Mouse (Mus musculus) B cell, adult 2 months (primary cell): ENCODE measurements at regions not wholly inside any gene's neighbourhood (a gene's known extent, or its start where the extent isn't known, plus 50 kb on each side); places are given as distances from the start of the nearest gene placed in this dataset.

Experiments
- DNase-seq, 2 experiments: peaks; one replicate each; pipeline ENCODE4 v3.0.0; 2022

DNA sequence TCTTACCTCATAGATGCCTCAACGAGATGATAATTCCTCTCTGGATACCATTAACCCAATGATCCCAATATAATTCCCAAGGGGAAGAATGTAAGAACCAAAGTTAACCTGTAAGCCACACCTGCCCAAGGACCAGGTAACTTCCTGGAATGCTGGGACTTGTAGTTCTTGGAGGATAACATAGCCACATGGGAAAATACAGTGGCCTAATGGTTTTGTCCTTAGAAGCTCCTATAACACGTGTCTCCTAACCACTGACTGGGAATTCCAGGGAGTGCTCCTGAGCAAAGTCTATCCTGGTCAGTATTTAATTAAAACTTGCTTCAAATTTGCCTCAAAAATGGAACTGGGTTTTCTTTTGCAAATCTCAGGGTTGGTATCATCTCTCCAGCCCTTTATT lies 119.9 kb downstream of the Evx1 start:
- no peak for DNase-seq

DNA sequence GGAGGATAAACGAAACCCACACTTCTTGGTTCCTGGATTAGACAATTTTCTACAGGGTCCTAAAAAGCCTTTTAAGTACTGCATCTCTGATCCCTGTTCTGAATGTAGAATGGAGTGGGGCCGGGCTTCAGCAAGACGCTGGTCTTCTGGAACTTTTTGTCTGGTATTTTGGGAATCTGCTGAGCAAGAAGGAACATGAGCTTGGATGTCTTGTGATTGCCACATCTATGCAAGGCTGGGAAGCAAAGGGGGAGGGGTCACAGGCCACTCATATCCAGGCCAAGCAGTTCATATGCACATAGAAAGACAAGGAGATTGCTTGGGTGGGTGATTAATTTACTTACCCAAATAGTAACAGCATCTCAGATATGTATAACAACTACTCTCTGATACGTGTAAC lies 121.5 kb downstream of the Evx1 start:
- no peak for DNase-seq

DNA sequence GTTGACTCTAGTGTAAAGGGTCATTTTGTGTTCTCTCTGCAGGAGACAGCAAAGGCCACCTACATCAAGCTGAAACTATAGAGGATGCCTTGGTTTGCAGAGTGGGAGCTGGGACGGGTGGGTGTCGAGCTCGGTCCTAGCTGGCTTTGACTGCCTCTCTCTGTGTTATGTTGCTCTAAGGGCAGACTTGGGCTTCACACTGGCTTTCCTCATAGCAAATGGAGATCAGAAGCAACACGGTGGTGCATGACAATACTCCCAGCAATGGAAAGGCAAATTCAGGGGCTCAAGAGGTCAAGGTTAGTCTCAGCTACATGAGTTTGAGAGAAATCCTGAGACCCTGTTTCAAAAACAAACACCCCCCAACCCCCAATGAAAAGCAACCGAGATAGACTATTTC lies 122.1 kb downstream of the Evx1 start:
- DNase-seq = no peak

DNA sequence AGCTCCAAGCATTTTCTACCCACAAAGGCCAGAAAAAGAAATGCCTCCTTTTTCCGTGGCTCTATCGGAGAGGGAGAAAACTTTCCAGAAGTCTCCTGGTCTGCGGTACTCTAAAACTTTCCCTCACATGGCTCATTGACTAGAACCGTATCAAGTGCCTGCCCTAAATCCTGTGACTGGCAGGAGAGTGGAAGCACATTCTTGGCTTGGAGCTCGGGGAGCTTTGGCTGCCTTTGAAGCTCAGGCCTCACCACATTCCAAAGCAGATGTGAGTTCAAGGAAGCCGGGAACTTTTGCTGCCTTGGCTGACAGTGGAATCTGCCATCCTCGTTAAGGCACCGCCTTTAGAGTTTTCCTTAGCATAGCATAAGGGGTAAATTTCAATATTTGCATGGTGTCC lies 125.1 kb downstream of the Evx1 start:
- DNase-seq = no peak

DNA sequence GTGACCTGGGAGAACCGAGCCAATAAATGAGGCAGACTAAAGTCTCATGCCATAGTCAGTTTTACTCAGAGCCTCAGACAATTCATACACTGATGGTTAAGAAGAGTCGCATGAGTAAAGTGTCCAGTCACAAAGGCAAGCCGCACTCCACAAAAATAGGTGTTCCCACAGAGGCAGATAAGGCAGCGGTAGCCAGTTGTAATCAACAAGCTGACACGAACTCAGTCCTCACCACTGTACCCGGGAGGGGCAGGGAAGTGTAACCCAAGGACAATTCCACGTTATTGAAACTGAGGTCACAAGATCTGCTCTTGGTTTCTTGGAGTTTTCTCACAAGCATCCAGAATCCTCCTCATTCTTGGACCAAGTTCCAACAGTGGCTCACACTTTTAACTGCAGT lies 125.9 kb downstream of the Evx1 start:
- no peak for DNase-seq

DNA sequence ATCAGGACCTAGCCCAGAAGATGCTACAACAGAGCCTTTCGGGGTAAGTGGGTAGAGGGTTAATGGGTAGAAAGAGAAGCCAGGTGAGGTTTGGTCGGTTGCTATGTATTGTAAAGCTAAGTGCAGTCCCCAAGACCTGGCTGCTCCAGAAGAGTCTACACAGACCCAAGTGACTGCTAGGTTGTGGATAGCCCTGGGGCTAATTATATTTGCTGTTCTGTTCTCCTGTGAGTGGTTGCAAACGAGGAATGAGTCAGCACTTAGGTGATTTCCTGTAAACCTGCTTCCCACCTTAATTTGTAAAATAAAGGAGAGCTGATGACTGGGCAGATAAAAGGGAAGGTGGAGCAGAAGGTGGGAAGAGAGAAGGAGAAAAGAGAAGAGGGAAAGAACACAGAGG lies 126.9 kb downstream of the Evx1 start:
- DNase-seq = no peak

DNA sequence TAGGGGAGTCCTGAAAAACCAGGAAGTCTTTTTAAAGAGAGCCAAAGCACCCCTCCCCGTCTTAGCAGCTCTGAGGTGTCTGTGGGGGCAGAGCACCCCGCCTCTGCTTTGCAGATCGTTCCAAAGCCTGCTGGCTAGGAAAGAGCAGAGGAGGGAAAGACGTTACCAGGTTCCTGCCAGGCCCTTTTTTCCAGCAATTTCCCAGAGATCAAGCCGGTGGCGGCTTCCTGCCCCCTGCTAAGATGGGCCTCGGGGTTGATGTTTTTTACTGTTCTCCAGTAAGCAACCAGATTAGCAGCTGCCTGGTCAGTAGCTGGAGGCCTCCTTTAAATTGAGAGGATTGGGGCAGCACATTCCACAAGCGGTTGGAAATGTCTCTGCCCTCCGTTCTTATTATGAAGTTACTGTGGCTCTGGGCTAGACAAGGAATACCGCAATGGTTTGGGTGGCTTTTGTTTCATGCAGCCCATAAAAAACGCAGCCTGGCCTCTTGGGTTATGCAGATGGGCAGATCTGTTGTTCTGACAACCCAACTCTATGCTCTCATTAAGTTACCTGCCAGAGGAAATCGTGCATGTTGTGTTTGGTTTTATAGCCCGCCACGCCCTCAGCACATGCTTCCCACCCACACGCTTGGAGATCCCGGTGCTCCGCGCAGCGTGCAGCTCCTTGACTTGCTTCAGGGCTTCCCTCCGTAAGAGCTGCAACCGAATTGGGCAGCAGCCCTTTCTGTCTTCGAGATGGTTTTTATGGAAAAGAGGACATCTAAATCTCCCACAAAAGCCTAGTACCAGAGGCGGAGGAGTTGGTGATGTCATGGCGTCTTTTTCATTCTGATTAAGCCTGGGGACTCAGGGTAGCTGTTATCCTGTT lies 130.1 kb downstream of the Evx1 start:
- no peak for DNase-seq

DNA sequence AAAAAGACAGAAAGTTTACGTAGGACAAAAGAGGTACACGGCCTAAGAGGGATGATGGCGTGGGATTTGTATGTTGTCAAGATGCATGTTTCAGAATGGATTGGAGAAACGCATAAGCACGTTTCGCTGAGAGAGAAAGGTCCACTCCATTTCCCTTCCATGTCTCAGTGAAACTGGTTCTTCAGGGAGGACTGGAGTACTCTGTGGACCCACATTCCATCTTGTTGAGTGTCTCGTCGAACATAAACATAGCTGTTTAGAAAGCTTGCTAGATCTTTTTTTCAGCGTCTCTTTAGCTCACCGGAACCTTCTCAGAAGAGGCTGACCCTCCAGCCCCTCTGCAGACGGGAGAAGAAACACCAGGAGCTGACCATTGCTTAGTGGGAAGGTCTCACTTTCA lies 145.5 kb downstream of the Evx1 start:
- no peak for DNase-seq

DNA sequence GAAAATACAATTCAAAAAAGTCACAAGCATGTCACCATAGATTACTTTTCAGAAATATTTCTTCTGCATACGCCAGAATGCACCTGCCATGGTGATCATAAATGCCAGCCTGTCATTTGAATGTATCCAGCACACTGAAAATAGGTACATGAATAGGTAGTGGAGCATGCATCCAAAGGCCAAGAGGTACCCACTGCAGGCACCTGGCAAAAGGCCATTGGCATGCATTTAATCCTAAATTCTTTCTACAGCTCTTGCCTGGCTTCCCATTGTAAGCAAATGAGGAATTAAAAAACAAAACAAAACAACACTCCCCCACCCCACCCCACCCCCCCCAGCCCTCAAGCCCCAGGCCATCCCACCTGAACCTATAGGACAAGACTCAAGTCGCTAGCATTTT lies 147.9 kb downstream of the Evx1 start:
- no peak for DNase-seq

DNA sequence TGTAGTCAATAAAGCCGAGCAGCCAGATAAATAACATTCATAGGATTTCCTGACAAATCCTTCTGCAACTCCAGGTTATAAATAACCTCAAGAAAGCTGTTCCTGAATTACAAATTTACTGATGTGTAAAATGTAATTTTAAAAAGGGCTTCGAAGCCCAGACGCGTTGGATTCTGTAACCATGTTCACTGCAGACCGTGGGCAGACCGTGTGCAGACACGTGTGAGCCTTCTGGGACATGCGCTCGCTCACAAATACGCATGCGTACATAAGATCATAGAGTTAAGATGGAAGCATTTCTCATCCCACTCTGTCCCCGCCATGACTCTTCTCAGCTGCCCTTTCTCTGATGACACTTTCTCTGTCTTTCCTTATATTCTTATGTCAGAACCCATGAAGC lies 150.1 kb downstream of the Evx1 start:
- DNase-seq = no peak

DNA sequence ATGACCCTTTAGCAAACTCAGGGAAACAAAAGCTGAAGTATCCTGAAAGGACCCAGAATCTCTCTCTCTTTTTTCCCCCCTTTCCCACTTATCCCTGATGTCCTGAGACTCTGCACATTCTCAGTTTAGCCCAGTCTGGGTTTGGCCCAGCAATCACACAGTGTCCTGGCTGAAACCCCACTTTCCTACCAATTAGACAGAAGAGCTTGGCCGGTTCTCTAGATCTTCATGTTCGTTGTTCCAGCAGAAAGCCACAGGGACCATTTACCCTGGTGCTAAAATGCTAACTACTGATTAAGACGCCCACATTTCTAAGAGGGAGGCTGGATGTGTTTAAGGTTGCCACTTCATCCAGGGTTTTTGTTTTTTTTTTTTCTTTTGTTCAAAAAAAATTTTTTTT lies 151.3 kb downstream of the Evx1 start:
- no peak for DNase-seq

DNA sequence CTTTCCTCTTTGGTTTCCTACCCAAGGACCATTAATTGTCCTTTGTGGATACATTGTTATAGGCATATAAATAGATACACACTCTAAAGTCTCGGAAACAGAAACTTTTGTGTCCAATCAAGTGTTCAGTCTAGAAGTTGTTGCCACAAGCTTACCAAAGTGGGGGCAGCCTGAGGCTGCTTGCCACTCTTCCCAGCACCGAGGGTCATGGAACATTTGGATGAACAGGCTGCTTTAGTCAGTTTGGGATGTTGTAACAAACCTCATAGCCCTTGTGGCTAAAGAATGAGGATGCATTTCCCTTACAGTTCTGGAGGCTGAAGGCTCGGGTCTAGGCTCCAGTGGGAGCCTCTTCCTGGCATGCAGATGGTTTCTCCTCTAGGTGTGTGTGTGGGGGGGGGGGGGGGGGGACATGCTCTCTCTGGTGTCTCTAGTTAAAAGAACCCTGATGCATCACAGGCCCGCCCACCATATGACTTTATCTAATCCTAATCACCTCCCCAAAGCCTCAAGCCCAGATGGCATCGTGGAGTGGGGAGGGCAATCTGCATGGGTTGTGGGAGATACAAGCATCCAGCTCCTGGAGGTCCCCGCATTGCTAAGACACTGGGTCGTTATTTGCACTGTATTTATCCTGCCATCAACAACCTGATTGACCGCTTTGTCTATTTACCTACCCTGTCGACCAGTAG lies 152.7 kb downstream of the Evx1 start:
- no peak for DNase-seq

DNA sequence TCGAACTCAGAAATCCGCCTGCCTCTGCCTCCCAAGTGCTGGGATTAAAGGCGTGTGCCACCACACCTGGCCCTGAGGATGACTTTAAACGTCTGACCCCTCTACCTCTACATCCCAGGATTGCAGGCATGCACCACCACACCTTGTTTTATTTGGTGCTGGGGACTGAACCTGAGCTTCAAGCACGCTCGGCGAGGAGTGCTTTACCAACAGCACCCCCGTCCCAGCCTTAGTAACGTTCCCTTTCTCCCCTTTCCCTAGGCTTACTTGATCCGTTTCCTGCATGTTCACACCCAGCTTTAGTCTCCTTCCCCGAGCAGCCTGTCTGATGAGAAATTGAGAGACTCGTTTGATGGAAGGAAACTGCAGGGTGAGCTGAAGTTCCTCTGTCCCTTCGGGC lies 157.5 kb downstream of the Evx1 start:
- no peak for DNase-seq

DNA sequence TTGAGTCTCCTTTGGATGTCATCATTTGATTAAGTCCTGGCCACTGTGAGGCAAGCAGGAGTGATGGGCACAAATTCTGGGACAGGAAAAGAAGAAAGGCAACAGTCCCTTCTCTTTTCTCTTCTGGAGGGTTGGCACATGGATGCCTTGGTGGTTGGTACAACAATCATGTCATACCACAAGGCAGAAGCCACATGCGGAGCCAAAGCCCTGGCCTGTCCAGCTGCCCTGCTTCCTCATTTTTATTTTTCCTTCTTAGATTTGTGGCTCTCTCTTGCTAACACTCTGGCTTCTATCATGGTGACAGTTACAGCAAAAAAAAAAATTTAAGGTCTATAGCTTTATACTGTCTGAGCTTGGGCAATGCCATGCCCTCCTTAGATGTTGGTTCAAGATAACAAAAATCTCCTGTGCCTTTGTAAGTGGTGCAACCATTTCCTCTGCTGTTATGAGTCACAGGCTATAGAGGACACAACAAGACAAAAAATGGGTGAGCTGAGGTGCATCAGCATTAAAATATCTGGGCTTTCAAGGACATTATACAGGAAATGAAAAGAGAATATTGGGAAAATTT lies 158.2 kb downstream of the Evx1 start:
- no peak for DNase-seq

DNA sequence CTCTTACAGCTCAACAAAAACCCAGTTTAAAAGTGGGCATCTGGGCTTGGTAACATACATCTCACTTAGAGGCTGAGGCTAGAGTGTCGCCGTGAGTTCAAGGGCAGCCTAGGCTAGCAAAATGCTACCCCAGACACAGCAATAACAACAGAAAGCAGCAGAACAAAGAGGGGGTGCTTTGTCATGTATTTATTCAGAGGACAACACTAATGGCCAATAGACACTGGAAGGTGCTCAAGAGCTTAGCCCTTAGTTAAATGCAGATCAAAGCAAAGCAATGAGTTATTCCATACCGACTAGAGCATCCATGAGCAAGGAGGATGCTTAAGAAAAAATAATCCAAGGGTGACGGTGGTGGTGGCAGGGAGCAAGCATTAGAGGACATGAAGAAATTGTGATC lies 158.7 kb downstream of the Evx1 start:
- DNase-seq = no peak

DNA sequence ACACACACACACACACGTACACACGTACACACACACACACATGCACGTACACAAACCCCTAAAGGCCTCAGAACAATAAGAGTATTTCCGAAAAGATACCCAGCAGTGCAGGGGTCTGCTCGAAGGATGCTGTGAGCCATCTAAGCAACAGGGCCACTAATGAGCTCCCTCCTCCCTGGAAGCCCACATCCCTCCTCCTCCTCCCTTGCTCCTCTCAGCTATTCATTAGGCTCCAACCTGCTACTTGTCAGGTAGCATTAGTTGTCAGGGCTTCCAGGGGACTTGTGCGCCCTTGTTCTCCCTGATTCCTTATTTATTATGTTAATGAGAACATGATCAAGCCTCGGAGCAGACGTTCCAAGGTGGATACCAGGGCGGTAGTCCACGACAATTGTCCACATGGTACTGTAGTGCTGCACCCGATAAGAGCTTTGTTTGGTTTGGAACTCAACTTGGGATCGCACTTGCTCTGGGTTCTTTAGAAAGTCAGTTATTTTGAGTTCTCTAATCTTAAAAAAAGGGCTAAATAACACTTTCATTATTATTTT lies 159.8 kb downstream of the Evx1 start:
- no peak for DNase-seq

DNA sequence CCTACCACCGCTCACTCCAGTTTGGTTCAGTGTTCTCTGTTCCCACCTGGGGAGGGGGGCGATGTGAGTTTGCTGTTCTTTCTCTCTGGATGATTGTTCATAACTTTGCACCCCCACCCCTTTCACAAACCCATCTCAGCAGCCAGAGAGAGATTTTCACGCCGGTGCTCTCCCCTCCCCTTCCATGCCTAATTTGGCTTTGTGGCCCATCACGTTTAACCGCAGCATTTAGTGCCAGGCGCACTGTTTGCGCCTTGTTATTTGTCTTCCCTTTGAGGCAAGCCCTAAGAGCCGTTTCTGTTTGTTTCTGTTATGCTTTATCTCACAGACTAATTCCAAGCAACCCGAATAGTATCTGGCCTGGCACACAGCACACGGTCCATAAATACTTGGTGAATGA lies 160.6 kb downstream of the Evx1 start:
- no peak for DNase-seq

DNA sequence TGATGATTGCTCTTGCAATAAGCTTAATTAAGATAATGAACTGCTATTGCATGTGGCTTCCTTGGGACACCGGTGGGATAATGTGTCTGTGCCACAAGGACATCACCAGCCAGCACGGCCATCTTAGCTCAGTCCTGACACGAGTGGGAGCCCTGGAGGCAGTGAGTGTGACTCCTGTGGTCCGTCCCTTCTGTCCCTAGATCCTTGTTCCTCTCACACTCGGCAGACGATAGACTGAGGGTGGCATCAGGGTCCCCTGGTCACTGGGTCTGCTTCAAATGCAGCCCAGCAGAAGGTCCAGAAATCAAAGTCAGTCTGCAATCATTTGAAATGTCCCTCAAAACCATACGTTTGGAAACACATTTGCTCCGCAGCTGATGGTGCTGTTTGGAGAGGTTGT lies 162.4 kb downstream of the Evx1 start:
- no peak for DNase-seq

DNA sequence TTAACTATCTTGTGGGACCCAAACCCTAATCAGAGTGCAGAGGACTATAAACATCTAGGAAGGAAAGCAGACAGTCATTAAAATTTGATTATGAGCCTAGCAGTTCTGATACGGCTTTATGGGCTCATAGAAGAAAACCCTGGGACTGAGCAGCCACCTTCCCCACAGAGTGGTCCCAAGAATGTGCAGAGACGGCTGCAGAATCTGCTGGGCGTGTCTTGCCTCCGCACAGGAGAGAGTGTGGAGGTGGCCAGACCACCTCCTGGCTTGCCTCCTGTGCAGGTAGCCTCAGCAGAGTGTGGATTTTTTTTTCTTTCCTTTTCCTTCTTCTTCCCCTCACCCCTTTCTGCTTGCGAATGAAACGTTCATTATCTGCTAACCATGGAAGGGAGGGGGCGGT lies 163.3 kb downstream of the Hibadh start:
- DNase-seq = no peak

DNA sequence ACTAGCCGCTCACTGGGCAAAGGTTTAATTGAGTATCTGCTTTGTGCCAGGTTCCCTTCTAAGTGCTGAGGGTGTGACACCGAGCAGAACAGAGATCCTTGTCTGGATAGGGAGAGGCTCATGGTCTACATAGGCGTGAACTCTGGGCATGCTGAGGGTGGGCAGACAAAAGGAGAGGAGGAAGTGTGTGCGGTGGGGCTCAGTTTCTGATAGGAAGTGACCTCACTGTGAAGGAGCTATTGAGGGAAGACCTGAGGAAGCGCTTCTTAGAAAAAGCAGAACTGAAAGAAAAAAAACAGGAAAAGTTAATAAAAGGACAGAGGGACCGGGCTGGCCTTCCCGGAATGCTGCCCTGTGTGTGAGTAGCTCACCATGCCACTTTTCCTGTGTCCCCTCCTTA lies 162.8 kb downstream of the Hibadh start:
- DNase-seq = peak; percentile 40 to 52

DNA sequence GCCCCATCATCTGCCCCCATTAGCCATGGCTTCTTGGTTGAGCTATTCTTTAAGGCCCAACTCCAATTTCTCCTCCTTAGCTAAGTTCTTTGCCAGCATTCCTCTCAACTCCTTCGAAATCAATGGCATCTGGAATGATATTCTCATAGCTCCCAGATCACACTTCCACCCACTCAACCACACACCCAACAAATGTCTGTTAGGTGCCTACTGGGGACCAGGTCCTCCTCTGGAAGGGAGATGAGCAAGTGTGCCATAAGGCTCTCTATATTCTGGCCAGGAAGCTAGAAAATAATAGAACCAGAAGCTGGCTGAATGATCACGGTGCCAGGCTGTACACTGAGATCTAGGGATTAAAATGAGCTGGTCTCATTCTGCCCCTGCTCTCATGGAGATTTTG lies 161.6 kb downstream of the Hibadh start:
- DNase-seq = no peak

DNA sequence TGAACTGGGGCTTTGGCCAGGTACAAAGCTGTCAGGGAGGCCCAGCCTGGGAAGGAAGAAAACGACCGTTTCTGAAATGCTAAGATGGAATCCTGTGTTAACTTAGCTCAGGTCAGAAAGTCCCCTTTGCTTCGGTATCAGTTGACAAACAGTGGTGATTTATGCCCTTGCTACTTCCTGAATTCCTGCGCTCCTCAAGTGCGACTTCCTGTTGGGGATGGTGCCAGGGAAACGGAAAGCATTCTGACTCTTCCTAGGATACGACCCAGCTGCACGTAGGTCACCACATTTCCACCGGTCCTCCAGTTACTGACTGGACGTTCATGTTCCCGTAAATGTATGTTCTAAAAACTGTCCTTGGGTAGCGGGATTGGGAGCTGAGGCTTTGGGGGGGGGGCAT lies 161.0 kb downstream of the Hibadh start:
- DNase-seq = no peak

DNA sequence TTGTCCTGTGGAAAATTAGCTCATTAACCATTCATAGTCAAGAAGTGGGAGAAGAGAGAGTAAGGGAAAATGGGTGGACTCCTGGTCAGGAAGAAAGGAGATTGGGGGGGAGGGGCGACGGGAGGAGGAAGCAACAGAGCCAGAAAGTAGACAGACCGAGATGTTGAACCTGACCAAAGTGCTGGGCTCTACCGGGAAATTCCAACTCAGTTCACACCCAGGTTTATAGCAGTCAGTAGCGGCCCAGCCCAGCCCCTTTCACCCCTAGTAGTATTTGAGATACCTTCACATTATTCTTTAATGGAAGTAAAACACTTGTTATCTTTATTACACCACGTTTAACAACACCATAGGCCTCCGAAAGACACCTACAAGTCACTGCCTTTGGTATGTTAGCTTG lies 158.2 kb downstream of the Hibadh start:
- DNase-seq = no peak

DNA sequence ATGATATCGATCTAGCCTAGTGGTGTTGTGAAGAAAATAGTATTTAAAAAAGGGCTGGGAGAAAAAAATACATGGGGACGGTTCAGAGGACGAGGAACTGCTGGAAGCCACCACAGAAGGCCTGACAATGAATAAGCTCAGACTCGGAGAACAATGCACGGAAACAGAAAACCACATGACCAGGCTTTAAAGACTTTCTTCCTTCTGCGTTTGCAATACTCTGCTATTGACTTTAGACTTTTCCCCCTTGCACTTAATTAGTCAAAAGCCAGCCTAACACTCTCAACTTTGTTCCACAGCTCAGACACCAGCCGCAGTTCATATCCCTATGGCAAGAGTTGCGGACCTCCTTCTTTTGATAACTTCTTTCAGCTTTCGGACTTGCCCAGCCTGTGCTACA lies 154.0 kb downstream of the Hibadh start:
- no peak for DNase-seq
